Mouse (Mus musculus): ENCODE results near the gene 1700088E04Rik.

Gene 1700088E04Rik

GRCm38 (mm10) chr15:79099456-79099855, 41.6 kb downstream of the 1700088E04Rik start:
- DNase-seq (ENCODE audit: low read depth): no peak

DNA sequence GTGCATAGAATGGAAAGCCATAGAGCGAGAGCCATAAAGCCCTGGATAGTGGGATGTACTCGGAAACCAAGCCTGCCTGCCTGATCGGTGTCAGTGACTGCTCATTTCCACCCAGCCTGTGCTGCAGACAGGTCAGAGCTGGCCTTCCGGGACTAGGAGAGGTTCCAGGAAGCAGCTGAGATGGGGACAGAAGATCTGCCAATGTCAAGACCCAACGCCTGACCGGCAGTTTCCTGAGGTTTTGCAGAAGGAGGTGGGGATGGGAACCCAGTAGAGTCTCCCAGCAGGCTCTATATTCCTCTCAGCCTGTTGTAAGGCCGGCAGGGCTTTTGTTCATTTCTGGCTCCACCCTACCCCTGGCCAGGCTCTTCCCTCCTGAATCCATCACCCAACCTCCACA, 42.2 kb downstream of the 1700088E04Rik start:
- no peak for DNase-seq (ENCODE audit: low read depth)

DNA sequence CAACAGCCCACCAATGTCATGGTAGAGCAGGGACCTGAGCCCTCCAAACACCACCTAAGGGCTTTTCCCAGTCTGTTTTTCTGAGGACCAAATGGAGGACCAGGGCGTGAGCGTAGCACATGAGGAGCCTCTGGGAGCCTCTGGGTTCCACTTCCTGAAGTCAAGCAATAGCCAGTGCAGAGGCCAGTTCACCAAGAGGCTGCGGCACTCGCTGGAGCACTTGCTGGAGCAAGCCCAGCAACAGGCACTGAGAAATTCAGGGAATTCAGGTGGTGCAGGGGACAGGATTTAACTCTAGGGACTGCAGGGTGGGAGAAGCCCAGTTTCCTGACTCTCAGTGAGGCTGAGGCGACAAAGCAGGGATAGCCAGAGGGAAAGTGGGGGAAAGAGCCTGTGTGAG, 42.8 kb downstream of the 1700088E04Rik start:
- no peak for DNase-seq (ENCODE audit: low read depth)

DNA sequence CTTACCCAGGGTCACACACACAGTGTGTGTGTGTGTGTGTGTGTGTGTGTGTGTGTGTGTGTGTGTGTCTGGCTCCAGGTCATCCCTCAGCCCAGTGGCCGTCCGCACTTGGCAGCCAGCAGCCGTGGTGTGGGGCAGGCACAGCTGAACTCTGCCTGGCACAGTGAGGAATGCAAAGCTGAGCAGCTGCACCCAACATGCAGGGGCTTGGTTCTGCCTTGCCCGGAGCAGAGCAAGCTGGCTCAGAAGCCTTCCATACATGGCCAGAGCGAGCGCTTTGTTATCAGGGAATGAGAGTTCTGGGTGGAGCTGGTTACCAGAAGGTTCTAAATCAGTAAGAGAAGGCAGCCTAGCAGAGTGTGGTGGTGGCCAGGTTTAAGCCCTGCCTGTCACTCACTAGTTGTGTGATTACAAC, 43.4 kb downstream of the 1700088E04Rik start:
- no peak for DNase-seq (ENCODE audit: low read depth)

DNA sequence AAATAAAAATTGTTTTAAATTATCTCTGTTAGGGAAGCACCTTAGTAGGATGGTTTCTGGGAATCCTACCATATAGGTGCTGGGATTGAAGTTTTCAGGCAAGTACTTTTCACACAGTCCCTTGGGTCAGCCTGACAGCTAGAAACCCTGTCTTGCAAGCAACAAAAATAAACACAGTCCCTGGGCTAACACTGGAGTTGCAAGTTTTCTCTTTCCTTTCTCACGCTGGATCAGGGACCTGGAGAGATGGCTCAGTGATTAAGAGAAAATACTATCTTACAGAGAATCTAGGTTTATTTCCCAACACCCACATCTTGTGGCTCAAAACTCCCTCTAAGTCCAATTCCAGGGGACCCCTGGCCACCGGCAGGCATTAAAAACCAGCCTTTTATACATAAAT, 43.9 kb downstream of the 1700088E04Rik start:
- DNase-seq (ENCODE audit: low read depth): no peak

GRCm38 (mm10) chr15:79096556-79096955, 44.5 kb downstream of the 1700088E04Rik start:
- no peak for DNase-seq (ENCODE audit: low read depth)

DNA sequence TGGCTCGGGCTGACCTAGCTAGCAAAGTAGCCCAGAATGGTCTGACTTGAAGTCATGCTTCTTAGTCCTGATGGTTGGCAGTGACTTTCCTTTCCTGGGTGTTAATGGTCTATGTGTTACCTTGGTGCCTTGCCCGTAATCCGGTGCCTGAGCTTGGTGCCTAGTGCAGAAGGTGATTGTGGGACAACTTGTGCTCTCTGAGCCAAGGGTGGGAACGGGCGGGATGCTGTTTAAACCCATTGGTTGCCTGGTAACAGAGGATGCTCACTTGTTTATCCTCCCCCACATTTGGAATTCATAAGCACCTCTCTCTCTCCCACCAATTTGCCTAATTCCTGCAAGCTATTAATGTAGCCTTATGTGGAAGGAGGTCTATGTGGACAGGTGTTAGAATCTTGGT, 45.6 kb downstream of the 1700088E04Rik start:
- no peak for DNase-seq (ENCODE audit: low read depth)

DNA sequence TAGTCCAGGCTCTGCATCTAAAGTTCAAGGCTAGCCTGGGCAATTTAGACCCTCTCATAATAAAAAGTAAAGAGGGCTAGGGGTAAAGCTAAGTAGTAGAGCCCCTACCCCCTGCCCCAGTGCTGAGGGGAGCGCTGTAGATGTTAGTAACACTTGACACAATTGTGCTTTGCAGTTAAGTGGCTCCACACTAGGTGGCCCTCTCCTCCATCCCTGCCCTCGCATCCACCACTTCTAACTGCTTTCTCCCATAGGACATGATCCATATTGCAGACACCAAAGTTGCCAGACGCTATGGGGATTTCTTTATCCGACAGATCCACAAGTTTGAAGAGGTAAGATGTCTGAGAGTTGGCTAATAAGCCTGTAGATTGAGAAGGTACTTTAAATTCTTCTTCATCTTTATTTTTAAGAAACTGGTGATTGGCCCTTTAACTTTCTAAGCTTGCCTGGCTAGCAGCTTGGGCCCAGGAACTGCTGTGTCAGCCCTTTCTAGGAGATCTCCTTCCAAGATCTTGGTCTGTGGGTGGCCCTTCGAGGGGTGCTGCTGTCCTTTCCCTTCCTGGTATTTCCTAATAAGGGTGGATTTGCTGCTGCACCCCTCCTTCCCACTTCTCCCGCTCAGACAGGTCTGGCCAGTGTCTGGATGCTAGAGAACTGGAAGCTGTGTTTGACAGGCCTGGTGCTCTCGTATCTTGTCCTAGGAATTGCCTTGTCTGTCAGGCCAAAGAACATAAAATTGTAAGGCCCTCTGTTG, 47.8 kb downstream of the 1700088E04Rik start:
- DNase-seq (ENCODE audit: low read depth): no peak

- DNase-seq (ENCODE audit: low read depth): no peak
Measured at GRCm38 (mm10) chr15:79092284-79092683, 48.8 kb downstream of the 1700088E04Rik start.

DNA sequence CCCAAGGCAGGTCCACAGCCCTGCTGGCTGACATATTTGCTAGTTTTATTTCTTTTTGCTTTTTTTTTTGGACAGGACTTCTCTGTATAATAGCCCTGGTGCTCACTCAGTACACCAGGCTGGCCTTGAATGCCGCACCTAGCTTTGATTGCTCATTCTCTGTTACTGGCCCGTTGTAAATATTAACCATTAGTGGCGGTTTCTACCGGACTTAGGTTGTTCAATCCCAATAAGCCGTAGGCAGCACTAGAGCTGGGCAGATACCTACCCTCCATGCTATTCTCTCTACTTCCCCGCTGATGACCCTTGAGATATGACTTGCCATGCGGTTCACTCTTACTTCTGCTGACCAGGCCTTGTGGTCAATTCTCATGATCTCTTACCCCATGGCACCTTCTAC, 61.5 kb downstream of the 1700088E04Rik start:
- DNase-seq (ENCODE audit: low read depth): no peak

Data from induced T-regulatory cell, adult 2 months (primary cell).